Mouse (Mus musculus): ENCODE results near the gene Lonrf3. TPM values are rescaled to one million over a fixed set of nuclear protein-coding genes. Genes with fewer than 3 reads are reported as not detected.

Gene Lonrf3
- 1 to 10 TPM; 1.2 to 2.0 TPM for total RNA-seq (2021)
- long read RNA-seq, experiment 1: 0 reads
- long read RNA-seq, experiment 2: 0 reads

- intact Hi-C loops (cut with DNase I): no loop called here
- DNase-seq: peak; percentile 60 to 64
Observed at GRCm38 (mm10) chrX:36328271-36329039, at the start of gene Lonrf3. Gene Lonrf3, plus strand, starts transcription at chrX:36328353.

- DNase-seq: no peak
- intact Hi-C loops (cut with DNase I): no loop called here
Observed at GRCm38 (mm10) chrX:36278750-36279149, 49.4 kb upstream of the Lonrf3 start.

GRCm38 (mm10) chrX:36311420-36311819 is 16.7 kb upstream of the Lonrf3 start:
- intact Hi-C loops (cut with DNase I): no loop called here

GRCm38 (mm10) chrX:36327491-36328255 is 480 bp upstream of the Lonrf3 start:
- intact Hi-C loops (cut with DNase I): no loop called here
- peak; percentile 18 to 21 for DNase-seq

More at GRCm38 (mm10) chrX:36311420-36311819, 16.7 kb upstream of the Lonrf3 start:
- DNase-seq: no peak

GRCm38 (mm10) chrX:36329040-36329649 is 992 bp downstream of the Lonrf3 start:
- peak in 1 of 2 experiments; percentile 17 for DNase-seq
- intact Hi-C loops (cut with DNase I): no loop called here

GRCm38 (mm10) chrX:36329849-36330411 is 1.8 kb downstream of the Lonrf3 start:
- intact Hi-C loops (cut with DNase I): no loop called here
- DNase-seq: peak; percentile 54 to 57

GRCm38 (mm10) chrX:36352446-36352845 is 24.3 kb downstream of the Lonrf3 start:
- intact Hi-C loops (cut with DNase I): loop anchor here (5.0 kb wide), 1 partner anchor 125 kb away; no protein-coding TSS in a partner anchor
- no peak for DNase-seq

GRCm38 (mm10) chrX:36385340-36385739 is 57.2 kb downstream of the Lonrf3 start:
- intact Hi-C loops (cut with DNase I): no loop called here
- DNase-seq: no peak

- no peak for DNase-seq
- intact Hi-C loops (cut with DNase I): no loop called here
Observed at GRCm38 (mm10) chrX:36389971-36390370, 61.8 kb downstream of the Lonrf3 start.

GRCm38 (mm10) chrX:36390503-36390902 is 62.4 kb downstream of the Lonrf3 start:
- intact Hi-C loops (cut with DNase I): no loop called here
- DNase-seq: no peak

- no peak for DNase-seq
- intact Hi-C loops (cut with DNase I): loop anchor here (2.0 kb wide), 1 partner anchor 166 kb away; no protein-coding TSS in a partner anchor
Observed at GRCm38 (mm10) chrX:36392672-36393071, 64.5 kb downstream of the Lonrf3 start.

GRCm38 (mm10) chrX:36393279-36393678 is 65.1 kb downstream of the Lonrf3 start:
- DNase-seq: no peak
- intact Hi-C loops (cut with DNase I): loop anchor here (2.0 kb wide), 1 partner anchor 166 kb away; no protein-coding TSS in a partner anchor

GRCm38 (mm10) chrX:36400980-36401379 is 72.8 kb downstream of the Lonrf3 start, which contains the start of gene Gm6268:
Gene Gm6268, plus strand, starts transcription at chrX:36401280.
- intact Hi-C loops (cut with DNase I): no loop called here
- DNase-seq: no peak

- intact Hi-C loops (cut with DNase I): no loop called here
- DNase-seq: no peak
Observed at GRCm38 (mm10) chrX:36402316-36402715, 74.2 kb downstream of the Lonrf3 start.

Small RNA genes within 50 kb of the gene (microRNA-seq; reads per million reads assigned to microRNA genes)
- 0 reads per million in 2 experiments for gene Gm44485

Other genes starting within 250 kb of the Lonrf3 start
- 1 to 10 TPM; 1.6 to 1.8 TPM for gene Il13ra1, start 216.2 kb upstream of the Lonrf3 start, total RNA-seq (2021)
- gene Zcchc12, start 132.4 kb upstream of the Lonrf3 start, total RNA-seq (2021): not detected
- gene Gm6268, start 72.9 kb downstream of the Lonrf3 start, total RNA-seq (2021): not detected
- gene Gm14569, start 163.5 kb downstream of the Lonrf3 start, total RNA-seq (2021): not detected